In the genomic region with DNA sequence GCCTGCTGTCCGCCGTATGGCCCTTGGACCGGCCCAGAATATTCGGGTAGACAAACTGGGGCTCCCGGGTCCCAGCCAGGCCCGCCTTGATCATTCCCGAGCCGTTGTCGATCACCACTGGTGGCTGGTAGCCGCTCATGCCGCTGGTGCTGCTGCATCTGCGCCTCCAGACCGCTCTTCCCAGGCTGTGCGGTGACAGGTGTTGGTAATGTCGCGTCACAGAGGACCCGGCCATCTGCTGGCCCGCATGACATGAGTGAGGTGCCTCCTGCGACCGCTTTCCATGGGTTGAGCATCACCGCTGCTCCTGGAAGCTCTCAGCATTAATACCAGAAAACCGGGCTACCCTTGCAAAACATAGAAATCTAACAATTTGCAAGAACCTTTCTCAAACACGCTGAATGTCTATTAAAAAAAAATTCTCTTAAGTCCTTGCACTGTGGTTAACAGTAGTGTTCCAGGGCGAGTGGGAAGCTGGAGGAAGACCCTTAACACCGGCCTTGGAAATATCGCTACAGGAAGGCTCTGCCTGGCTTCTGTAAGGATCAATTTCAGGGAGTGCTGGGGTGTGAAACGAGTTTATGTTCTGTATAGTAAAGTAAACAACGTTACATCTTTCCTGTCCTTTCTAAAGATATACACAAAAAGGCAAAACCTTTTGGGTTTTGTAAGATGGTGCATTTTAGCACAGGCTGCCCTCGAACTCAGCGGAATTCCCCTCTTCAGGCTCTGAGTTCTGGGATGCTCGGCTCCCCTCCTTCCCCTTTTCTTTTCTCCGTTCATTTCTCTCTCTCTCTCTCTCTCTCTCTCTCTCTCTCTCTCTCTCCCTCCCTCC, we compare ENCODE assay signal across 8 mouse cellular contexts. TPM values are rescaled to one million over a fixed set of nuclear protein-coding genes. Genes with fewer than 3 reads are reported as not detected.
A peak's percentile ranks its signal among the peaks of the same experiment; 100 is the strongest.
DNase-seq lines count a peak whose midpoint lies in the region; ATAC-seq and TF ChIP-seq lines count a peak whose summit lies in the region.

Actrt3 (minus strand) TSS at position 229 of the 835 bp plus-strand sequence.

- no peaks in the 10 kb centered on the region for H3K4me1 ChIP-seq in cerebellum, adult 2 months (ENCODE audit: control insufficient read depth, insufficient read depth, low read length)
- H3K4me1 ChIP-seq in intestine, embryonic 15.5 days (replicated peaks), result peaks cover 9% of the 10 kb centered on the region
- peaks cover 5% of the 10 kb centered on the region for H3K4me1 ChIP-seq in liver, embryonic 11.5 days (replicated peaks; ENCODE audit: control insufficient read depth, insufficient read depth, low read length)
- H3K4me1 ChIP-seq in neural tube, embryonic 11.5 days (ENCODE audit: control insufficient read depth, insufficient read depth, low read length), result peaks cover 6% of the 10 kb centered on the region; the same call in 1 of the 2 replicates

- no peak for ATAC-seq in intestine, embryonic 15.5 days
- ATAC-seq in liver, embryonic 11.5 days (replicated peaks; ENCODE audit: low FRiP score), result no peak
- no peak for ATAC-seq in neural tube, embryonic 11.5 days (ENCODE audit: insufficient read depth, low FRiP score, low TSS enrichment)

- peak; percentile 50 for DNase-seq in layer of hippocampus, adult 11-12 months (ENCODE audit: low spot score)
- DNase-seq in layer of hippocampus, adult 9-10 months (ENCODE audit: low spot score), result no peak
- DNase-seq in cerebellum, adult 2 months, result peak; percentile 84
- DNase-seq in forelimb bud, embryonic 11.5 days (ENCODE audit: low read depth, low spot score), result peak; percentile 25
- DNase-seq in liver, embryonic 11.5 days (ENCODE audit: low spot score), result peak; percentile 52
- peak; percentile 67 for DNase-seq in neural tube, embryonic 11.5 days (ENCODE audit: low spot score)
- DNase-seq in thymus, postnatal 4 days, result peak; percentile 61

- H3K4me3 ChIP-seq in cerebellum, adult 2 months (replicated peaks; ENCODE audit: insufficient read depth, low read depth, low read length), result peak within 1 kb of the TSS; percentile 98
- peak within 1 kb of the TSS; percentile 53 for H3K4me3 ChIP-seq in intestine, embryonic 15.5 days (replicated peaks)
- peak within 1 kb of the TSS; percentile 63 for H3K4me3 ChIP-seq in liver, embryonic 11.5 days (ENCODE audit: low read depth, low read length)
- H3K4me3 ChIP-seq in neural tube, embryonic 11.5 days (ENCODE audit: low read depth, low read length), result peak within 1 kb of the TSS; percentile 52

- peak within 1 kb of the TSS; percentile 57 for H3K9ac ChIP-seq in intestine, embryonic 15.5 days
- peak within 1 kb of the TSS; percentile 64 for H3K9ac ChIP-seq in liver, embryonic 11.5 days (ENCODE audit: low read depth, low read length)
- H3K9ac ChIP-seq in neural tube, embryonic 11.5 days (ENCODE audit: low read length), result peak within 1 kb of the TSS; percentile 48

- no peaks in the 10 kb centered on the region for H3K27me3 ChIP-seq in cerebellum, adult 2 months (ENCODE audit: control insufficient read depth, insufficient read depth, low read length)
- no peaks in the 10 kb centered on the region for H3K27me3 ChIP-seq in intestine, embryonic 15.5 days (replicated peaks)
- H3K27me3 ChIP-seq in liver, embryonic 11.5 days (replicated peaks; ENCODE audit: control insufficient read depth, insufficient read depth, low read length), result no peaks in the 10 kb centered on the region
- H3K27me3 ChIP-seq in neural tube, embryonic 11.5 days (ENCODE audit: control insufficient read depth, insufficient read depth, low read length), result no peaks in the 10 kb centered on the region

- H3K36me3 ChIP-seq in intestine, embryonic 15.5 days, result no peaks in the 10 kb centered on the region
- H3K36me3 ChIP-seq in liver, embryonic 11.5 days (ENCODE audit: control insufficient read depth, insufficient read depth, low read length), result no peaks in the 10 kb centered on the region
- no peaks in the 10 kb centered on the region for H3K36me3 ChIP-seq in neural tube, embryonic 11.5 days (ENCODE audit: control insufficient read depth, insufficient read depth, low read length)

- no peaks in the 10 kb centered on the region for H3K9me3 ChIP-seq in intestine, embryonic 15.5 days
- no peaks in the 10 kb centered on the region for H3K9me3 ChIP-seq in liver, embryonic 11.5 days (ENCODE audit: control insufficient read depth, low read length)
- no peaks in the 10 kb centered on the region for H3K9me3 ChIP-seq in neural tube, embryonic 11.5 days (ENCODE audit: control insufficient read depth, low read length)

- TF ChIP-seq CTCF in cerebellum, adult 2 months (IDR thresholded peaks at IDR 0.05; ENCODE audit: borderline replicate concordance, insufficient read depth, low read depth, low read length), result no peak

- TF ChIP-seq POLR2A in cerebellum, adult 2 months (IDR thresholded peaks at IDR 0.05; ENCODE audit: borderline replicate concordance, insufficient read depth, low read length), result peak; percentile 57

- peak within 1 kb of the TSS; percentile 79 for H3K4me2 ChIP-seq in intestine, embryonic 15.5 days (replicated peaks)
- H3K4me2 ChIP-seq in liver, embryonic 11.5 days, result peak within 1 kb of the TSS; percentile 93
- peak within 1 kb of the TSS; percentile 69 for H3K4me2 ChIP-seq in neural tube, embryonic 11.5 days (ENCODE audit: low read depth)

- whole genome bisulfite sequencing in cerebellum, adult 2 months, result 2% methylated on average over 32 of the region's 32 CpGs
- 2% methylated on average over 32 of the region's 32 CpGs for WGBS in intestine, embryonic 15.5 days
- 2% methylated on average over 32 of the region's 32 CpGs for WGBS in liver, embryonic 11.5 days
- WGBS in neural tube, embryonic 11.5 days, result 1% methylated on average over 32 of the region's 32 CpGs

- H3K27ac ChIP-seq in cerebellum, adult 2 months (ENCODE audit: insufficient read depth, low read length), result peak within 1 kb of the TSS; percentile 90
- peak within 1 kb of the TSS; percentile 51; the same call in 1 of the 2 replicates for H3K27ac ChIP-seq in intestine, embryonic 15.5 days
- peak within 1 kb of the TSS; percentile 10; the same call in 1 of the 2 replicates for H3K27ac ChIP-seq in liver, embryonic 11.5 days (ENCODE audit: low read depth, low read length)
- H3K27ac ChIP-seq in neural tube, embryonic 11.5 days (ENCODE audit: low read depth, low read length), result peak within 1 kb of the TSS; percentile 20; the same call in 1 of the 2 replicates

RNA-seq across cellular contexts. Expression of gene Actrt3, which starts in this region (rescaled TPM):
- 1.8 and 2.5 TPM in 2 replicates for polyA plus RNA-seq in cerebellum, adult 2 months (2012; rRNA removed)
- polyA plus RNA-seq in intestine, embryonic 15.5 days (2015; fragmentation: Nextera tagmentation; extraction: Ambion mirVana), result 0.16 and 0.35 TPM in 2 replicates
- polyA plus RNA-seq in liver, embryonic 11.5 days (2014; fragmentation: Nextera tagmentation; extraction: Ambion mirVana), result not detected in 2 replicates
- 0.31 and 0.37 TPM in 2 replicates for polyA plus RNA-seq in neural tube, embryonic 11.5 days (2014; fragmentation: Nextera tagmentation; extraction: Ambion mirVana)

Comparison
In these comparisons a context has a peak if more than half of its experiments do, and no peak if none do; other contexts are left out.
1. Peak in DNase-seq, H3K4me3 ChIP-seq, H3K27ac ChIP-seq, H3K9ac ChIP-seq and H3K4me2 ChIP-seq in liver, embryonic 11.5 days; RNA of the gene not detected or under 1 TPM.
2. Peak in DNase-seq, H3K4me3 ChIP-seq, H3K27ac ChIP-seq, H3K9ac ChIP-seq and H3K4me2 ChIP-seq in neural tube, embryonic 11.5 days; RNA of the gene not detected or under 1 TPM.
3. H3K27ac ChIP-seq: peak in every context shown above with its lines; median percentile 90 in cerebellum, adult 2 months; 51 in intestine, embryonic 15.5 days; 20 in neural tube, embryonic 11.5 days; 10 in liver, embryonic 11.5 days.